Comparison of ENCODE assay signal across 35 mouse cellular contexts in the genomic region with DNA sequence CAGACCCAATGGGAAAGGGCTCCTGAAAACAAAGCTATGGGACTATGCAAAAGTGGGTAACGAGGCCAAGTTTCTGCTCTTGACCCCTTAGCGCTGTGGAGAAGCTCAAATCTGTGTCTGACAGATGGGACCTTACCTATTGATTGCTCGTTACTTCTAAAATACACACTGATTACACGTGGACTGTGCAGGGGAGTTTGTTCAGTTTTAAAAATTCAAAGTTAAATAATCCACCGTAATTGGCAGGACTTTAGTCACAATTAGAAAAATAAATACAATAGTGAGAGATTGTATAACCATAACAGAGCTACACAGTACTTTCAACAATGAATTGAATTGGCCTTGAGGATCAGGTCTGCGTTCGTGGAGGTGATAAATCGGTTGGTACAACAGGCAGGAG.
"Had no signal": no experiment of that assay in that cellular context is flagged by ENCODE, and none has a peak within 500 bp of the region (broad histone marks: within the 10 kb centered on the region; RNA-seq: fewer than 3 reads in every experiment).

No protein-coding gene starts in this region.

- H3K9ac ChIP-seq: heart, embryonic 12.5 days; heart, embryonic 13.5 days; heart, embryonic 15.5 days; hindbrain, embryonic 12.5 days; hindbrain, embryonic 13.5 days; hindbrain, embryonic 14.5 days; hindbrain, embryonic 15.5 days; intestine, embryonic 15.5 days; kidney, embryonic 15.5 days had no signal

- H3K36me3 ChIP-seq: heart, embryonic 10.5 days; heart, embryonic 12.5 days; heart, embryonic 13.5 days; heart, embryonic 15.5 days; hindbrain, embryonic 10.5 days; hindbrain, embryonic 12.5 days; hindbrain, embryonic 13.5 days; hindbrain, embryonic 15.5 days; intestine, embryonic 15.5 days; kidney, embryonic 15.5 days had no signal

- H3K4me2 ChIP-seq: heart, embryonic 11.5 days; heart, embryonic 12.5 days; heart, embryonic 13.5 days; heart, embryonic 15.5 days; hindbrain, embryonic 12.5 days; hindbrain, embryonic 13.5 days; hindbrain, embryonic 14.5 days; hindbrain, embryonic 15.5 days; intestine, embryonic 15.5 days; kidney, embryonic 15.5 days had no signal

- H3K27me3 ChIP-seq: heart, embryonic 12.5 days; heart, embryonic 13.5 days; heart, embryonic 15.5 days; hindbrain, embryonic 12.5 days; hindbrain, embryonic 13.5 days; hindbrain, embryonic 15.5 days; intestine, embryonic 15.5 days; kidney, embryonic 15.5 days had no signal

- H3K4me1 ChIP-seq: heart, embryonic 10.5 days; heart, embryonic 12.5 days; heart, embryonic 15.5 days; hindbrain, embryonic 10.5 days; hindbrain, embryonic 12.5 days; hindbrain, embryonic 13.5 days; intestine, embryonic 15.5 days; kidney, embryonic 15.5 days had no signal

- DNase-seq: heart, postnatal 10 days; heart, postnatal 14 days; heart, postnatal 36 days; heart, postnatal 4 days; kidney, adult 11 months; kidney, adult 18-20 months; kidney, adult 2 months; kidney, adult 8-10 months; kidney, adult 9 months; kidney, postnatal 10 days; kidney, postnatal 14 days; kidney, postnatal 25 days; kidney, postnatal 36 days; kidney, postnatal 4 days; layer of hippocampus, adult 9-11 months; layer of hippocampus, postnatal 36 days had no signal

- H3K27ac ChIP-seq: heart, embryonic 10.5 days; heart, embryonic 13.5 days; heart, embryonic 15.5 days; hindbrain, embryonic 10.5 days; hindbrain, embryonic 12.5 days; hindbrain, embryonic 13.5 days; hindbrain, embryonic 14.5 days; hindbrain, embryonic 15.5 days; hindbrain, postnatal 0 days; intestine, embryonic 15.5 days; kidney, embryonic 15.5 days; kidney, postnatal 0 days; layer of hippocampus, adult 2 months had no signal

- H3K4me3 ChIP-seq: heart, embryonic 10.5 days; heart, embryonic 12.5 days; heart, embryonic 13.5 days; heart, embryonic 15.5 days; hindbrain, embryonic 10.5 days; hindbrain, embryonic 12.5 days; hindbrain, embryonic 13.5 days; hindbrain, embryonic 15.5 days; intestine, embryonic 15.5 days; kidney, embryonic 15.5 days; layer of hippocampus, adult 2 months had no signal

- H3K9me3 ChIP-seq: heart, embryonic 10.5 days; heart, embryonic 12.5 days; heart, embryonic 13.5 days; heart, embryonic 15.5 days; hindbrain, embryonic 10.5 days; hindbrain, embryonic 12.5 days; hindbrain, embryonic 13.5 days; hindbrain, embryonic 15.5 days; intestine, embryonic 15.5 days; kidney, embryonic 15.5 days had no signal

- ATAC-seq: hindbrain, embryonic 16.5 days; hindbrain, postnatal 0 days; inflammation-experienced regulatory T-cells, adult 6 months; intestine, embryonic 15.5 days; intestine, embryonic 16.5 days; intestine, postnatal 0 days had no signal
